In the genomic region with DNA sequence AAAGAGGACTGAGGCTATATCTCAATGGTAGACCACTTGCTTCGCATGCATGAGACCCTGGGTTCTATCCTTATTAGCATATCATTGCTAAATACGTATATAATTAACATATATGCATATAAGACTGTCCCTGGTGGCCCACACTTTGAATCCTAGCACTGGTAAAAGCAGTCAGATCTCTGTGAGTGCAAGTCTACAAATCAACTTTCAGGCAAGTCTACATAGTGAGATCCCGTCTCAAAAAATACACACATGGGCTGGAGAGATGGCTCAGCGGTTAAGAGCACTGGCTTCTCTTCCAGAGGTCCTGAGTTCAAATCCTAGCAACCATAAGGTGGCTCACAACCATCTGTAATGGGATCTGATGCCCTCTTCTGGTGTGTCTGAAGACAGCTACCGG, we compare ENCODE assay signal across 8 mouse cellular contexts. TPM values are rescaled to one million over a fixed set of nuclear protein-coding genes. Genes with fewer than 3 reads are reported as not detected.
DNase-seq lines count a peak whose midpoint lies in the region; ATAC-seq and TF ChIP-seq lines count a peak whose summit lies in the region.

No protein-coding gene starts in this region.

- peaks cover 21% of the 10 kb centered on the region for H3K4me1 ChIP-seq in hindbrain, embryonic 14.5 days (replicated peaks; ENCODE audit: control insufficient read depth, insufficient read depth, low read length)
- peaks cover 13% of the 10 kb centered on the region for H3K4me1 ChIP-seq in hindbrain, embryonic 16.5 days (ENCODE audit: control insufficient read depth, insufficient read depth, low read depth, low read length)
- peaks cover 62% of the 10 kb centered on the region for H3K4me1 ChIP-seq in E14TG2a.4 (replicated peaks; ENCODE audit: low read depth, low read length)
- peaks cover 28% of the 10 kb centered on the region for H3K4me1 ChIP-seq in liver, embryonic 16.5 days (ENCODE audit: control insufficient read depth, low read depth, low read length)

- TF ChIP-seq CTCF in E14TG2a.4 (conservative IDR thresholded peaks at IDR 0.05; ENCODE audit: low read length): no peak

- H3K27ac ChIP-seq in hindbrain, embryonic 14.5 days: no peak overlapping the region
- no peak overlapping the region for H3K27ac ChIP-seq in hindbrain, embryonic 16.5 days (ENCODE audit: low read depth, low read length)
- H3K27ac ChIP-seq in liver, embryonic 16.5 days (ENCODE audit: low read length): peak overlapping the region; percentile 100

- no peaks in the 10 kb centered on the region for H3K36me3 ChIP-seq in hindbrain, embryonic 14.5 days (replicated peaks; ENCODE audit: control insufficient read depth, insufficient read depth)
- H3K36me3 ChIP-seq in hindbrain, embryonic 16.5 days (ENCODE audit: control insufficient read depth, insufficient read depth, low read length): no peaks in the 10 kb centered on the region
- no peaks in the 10 kb centered on the region for H3K36me3 ChIP-seq in E14TG2a.4 (ENCODE audit: insufficient read depth, low read length)
- no peaks in the 10 kb centered on the region for H3K36me3 ChIP-seq in liver, embryonic 16.5 days (ENCODE audit: control insufficient read depth, insufficient read depth)

- WGBS in hindbrain, embryonic 14.5 days: 31% methylated on average over 5 of the region's 5 CpGs
- 36% methylated on average over 5 of the region's 5 CpGs for WGBS in hindbrain, embryonic 16.5 days
- 24% methylated on average over 5 of the region's 5 CpGs for WGBS in liver, embryonic 16.5 days (ENCODE audit: insufficient replicate concordance)

- no peak overlapping the region for H3K4me3 ChIP-seq in hindbrain, embryonic 14.5 days (replicated peaks; ENCODE audit: low read length)
- no peak overlapping the region for H3K4me3 ChIP-seq in hindbrain, embryonic 16.5 days (ENCODE audit: low read length)
- H3K4me3 ChIP-seq in E14TG2a.4 (replicated peaks; ENCODE audit: low read length): peak overlapping the region; percentile 75; the same call in 1 of the 2 replicates
- H3K4me3 ChIP-seq in liver, embryonic 16.5 days (ENCODE audit: low read depth, low read length): no peak overlapping the region

- no peak for DNase-seq in hindbrain, embryonic 14.5 days (ENCODE audit: low spot score)
- peak; percentile 20 for DNase-seq in NIH3T3 (ENCODE audit: low read depth)
- DNase-seq in c-Kit-positive CD71-positive TER-119-positive erythroid progenitor cells, embryonic 14.5 days (ENCODE audit: low spot score): no peak
- DNase-seq in urinary bladder, postnatal 14 days (ENCODE audit: low spot score): no peak
- DNase-seq in lung, postnatal 10 days: no peak

- ATAC-seq in hindbrain, embryonic 14.5 days (ENCODE audit: low FRiP score): no peak
- ATAC-seq in hindbrain, embryonic 16.5 days: no peak
- ATAC-seq in liver, embryonic 16.5 days (ENCODE audit: low read depth): no peak

- no peak overlapping the region; the same call in 1 of the 2 replicates for H3K9ac ChIP-seq in hindbrain, embryonic 14.5 days
- no peak overlapping the region for H3K9ac ChIP-seq in hindbrain, embryonic 16.5 days (ENCODE audit: low read depth, low read length)
- peak overlapping the region; percentile 56 for H3K9ac ChIP-seq in liver, embryonic 16.5 days (ENCODE audit: low read depth, low read length)

- no peaks in the 10 kb centered on the region for H3K9me3 ChIP-seq in hindbrain, embryonic 14.5 days (ENCODE audit: control insufficient read depth, low read length)
- no peaks in the 10 kb centered on the region for H3K9me3 ChIP-seq in hindbrain, embryonic 16.5 days (ENCODE audit: control insufficient read depth, low read length)
- no peaks in the 10 kb centered on the region for H3K9me3 ChIP-seq in E14TG2a.4 (ENCODE audit: low read length)
- no peaks in the 10 kb centered on the region for H3K9me3 ChIP-seq in liver, embryonic 16.5 days (replicated peaks; ENCODE audit: control insufficient read depth, low read length)

- H3K4me2 ChIP-seq in hindbrain, embryonic 14.5 days (replicated peaks): peak overlapping the region; percentile 88
- no peak overlapping the region for H3K4me2 ChIP-seq in hindbrain, embryonic 16.5 days (ENCODE audit: low read length)
- peak overlapping the region; percentile 88 for H3K4me2 ChIP-seq in liver, embryonic 16.5 days (ENCODE audit: low read depth, low read length)

- no peaks in the 10 kb centered on the region for H3K27me3 ChIP-seq in hindbrain, embryonic 14.5 days (ENCODE audit: control insufficient read depth, insufficient read depth, low read length)
- H3K27me3 ChIP-seq in hindbrain, embryonic 16.5 days (replicated peaks; ENCODE audit: control insufficient read depth, insufficient read depth, low read length): no peaks in the 10 kb centered on the region
- H3K27me3 ChIP-seq in E14TG2a.4 (ENCODE audit: insufficient read depth, low read length): peaks cover 2% of the 10 kb centered on the region
- no peaks in the 10 kb centered on the region for H3K27me3 ChIP-seq in liver, embryonic 16.5 days (ENCODE audit: control insufficient read depth, insufficient read depth, low read depth, low read length)

RNA-seq across cellular contexts. Expression of a gene that starts 6.6 kb away (rescaled TPM):
- 19.1 and 20.3 TPM in 2 replicates for polyA plus RNA-seq in hindbrain, embryonic 14.5 days (2014; fragmentation: Nextera tagmentation; extraction: Ambion mirVana)
- polyA plus RNA-seq in hindbrain, embryonic 16.5 days (2015; fragmentation: Nextera tagmentation; extraction: Ambion mirVana): 24.8 and 26.8 TPM in 2 replicates
- 4.6 and 6.5 TPM in 2 replicates for polyA plus RNA-seq in liver, embryonic 16.5 days (2015; fragmentation: Nextera tagmentation; extraction: Ambion mirVana)

RNA-seq across cellular contexts. Expression of a gene that starts 15.4 kb away (rescaled TPM):
- 11.3 and 12.2 TPM in 2 replicates for polyA plus RNA-seq in hindbrain, embryonic 14.5 days (2014; fragmentation: Nextera tagmentation; extraction: Ambion mirVana)
- 19.1 and 23.9 TPM in 2 replicates for polyA plus RNA-seq in hindbrain, embryonic 16.5 days (2015; fragmentation: Nextera tagmentation; extraction: Ambion mirVana)
- 17.2 and 19.1 TPM in 2 replicates for polyA plus RNA-seq in liver, embryonic 16.5 days (2015; fragmentation: Nextera tagmentation; extraction: Ambion mirVana)

RNA-seq across cellular contexts. Expression of a gene that starts 25.0 kb away (rescaled TPM):
- polyA plus RNA-seq in hindbrain, embryonic 14.5 days (2014; fragmentation: Nextera tagmentation; extraction: Ambion mirVana): 0.67 TPM in 1 of 2 replicates, not detected in the other
- not detected in 2 replicates for polyA plus RNA-seq in hindbrain, embryonic 16.5 days (2015; fragmentation: Nextera tagmentation; extraction: Ambion mirVana)
- not detected in 2 replicates for polyA plus RNA-seq in liver, embryonic 16.5 days (2015; fragmentation: Nextera tagmentation; extraction: Ambion mirVana)
